Mouse (Mus musculus): ENCODE measurements around the gene Bicd2.

DNA sequence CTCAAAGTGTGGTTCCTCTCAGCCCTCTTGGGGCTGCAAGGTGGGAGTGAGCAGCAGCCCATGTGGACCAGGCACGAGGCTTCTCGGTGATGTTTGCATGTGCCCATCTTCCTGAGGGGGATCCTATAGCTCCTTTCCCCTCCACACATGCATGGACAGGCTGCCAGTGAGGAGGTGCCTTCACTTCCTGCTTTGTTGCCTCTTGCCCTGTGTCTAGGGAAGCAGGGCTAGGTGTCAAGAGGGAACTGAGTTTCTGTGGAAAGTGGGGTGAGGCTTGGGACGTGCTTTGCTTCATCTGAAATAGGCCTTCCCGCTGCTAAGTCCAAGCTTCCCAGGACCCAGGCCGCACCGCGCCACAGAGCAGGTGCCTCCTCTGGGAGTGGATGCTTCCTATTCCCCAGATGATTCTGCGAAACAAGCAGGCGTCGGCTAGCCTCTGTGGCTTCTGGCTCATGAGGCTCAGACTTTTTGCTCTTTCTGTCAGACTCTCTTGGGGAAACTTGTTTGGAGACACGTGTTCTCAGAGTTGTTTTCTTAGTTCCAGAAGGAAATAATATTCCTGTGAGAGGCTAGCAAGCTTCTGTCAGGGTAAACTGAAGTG, 14.2 kb downstream of the Bicd2 start:
- no peak for TF ChIP-seq CTCF (IDR thresholded peaks at IDR 0.05; ENCODE audit: low read depth, low read length)
- no peak for TF ChIP-seq POLR2A (IDR thresholded peaks at IDR 0.05; ENCODE audit: borderline replicate concordance, low read depth, low read length)

All from bone marrow macrophage, adult 2 months (primary cell).